Mouse (Mus musculus) C2C12 (cell line): ENCODE results near the gene Dcdc2c. TPM values are rescaled to one million over a fixed set of nuclear protein-coding genes. Genes with fewer than 3 reads are reported as not detected.

Source experiments
- H3K27me3 ChIP-seq: one replicate; pipeline ENCODE4 v1.6.1; 2011; ENCODE audit not compliant: control insufficient read depth, insufficient read depth, insufficient read length
- H3K36me3 ChIP-seq: one replicate; pipeline ENCODE4 v1.6.1; 2011; ENCODE audit not compliant: control insufficient read depth, insufficient read depth
- H3K4me3 ChIP-seq: one replicate; pipeline ENCODE4 v1.5.1; 2011; ENCODE audit warnings: mild to moderate bottlenecking, control low read depth; ENCODE audit not compliant: poor library complexity, insufficient read depth, severe bottlenecking
- H3K79me2 ChIP-seq: one replicate; pipeline ENCODE4 v1.6.1; 2011; ENCODE audit not compliant: control insufficient read depth, insufficient read depth
- H3K79me3 ChIP-seq: one replicate; pipeline ENCODE4 v1.6.1; 2011; ENCODE audit warnings: low read depth, control low read depth
- H3ac ChIP-seq: one replicate; pipeline ENCODE3; 2011; ENCODE audit warnings: low read depth; ENCODE audit not compliant: control insufficient read depth, insufficient read length
- CEBPB ChIP-seq: IDR thresholded peaks from one replicate; pipeline ENCODE4 v1.6.1; 2011; ENCODE audit warnings: low read depth, mild to moderate bottlenecking, control low read depth, moderate library complexity
- CTCF ChIP-seq: IDR thresholded peaks from one replicate; pipeline ENCODE4 v1.5.1; 2011; ENCODE audit not compliant: control insufficient read depth, insufficient read depth, insufficient read length
- FOSL1 ChIP-seq: IDR thresholded peaks from one replicate; pipeline ENCODE4 v1.8.0; 2011; ENCODE audit warnings: mild to moderate bottlenecking, low read length; ENCODE audit not compliant: poor library complexity, insufficient read depth, severe bottlenecking
- MAX ChIP-seq: IDR thresholded peaks from one replicate; pipeline ENCODE4 v1.6.1; 2011; ENCODE audit warnings: mild to moderate bottlenecking, control low read depth
- MYOD1 ChIP-seq: IDR thresholded peaks from one replicate; pipeline ENCODE4 v1.6.1; 2011; ENCODE audit warnings: low read depth; ENCODE audit not compliant: control insufficient read depth, insufficient read length
- MYOG ChIP-seq: IDR thresholded peaks from one replicate; pipeline ENCODE4 v1.6.1; 2011; ENCODE audit not compliant: control insufficient read depth, insufficient read length; ENCODE audit errors: extremely low read depth
- USF1 ChIP-seq: IDR thresholded peaks from one replicate; pipeline ENCODE4 v1.6.1; 2011; ENCODE audit warnings: low read depth, mild to moderate bottlenecking, control low read depth, moderate library complexity
- polyA plus RNA-seq: library from polyadenylated mRNA; unstranded; fragments of >200 nt; fragmentation: generic; extraction: Trizol; gene quantifications from one replicate; pipeline ENCODE4 v1.2.1, GENCODE M21; 2012; ENCODE audit warnings: missing spikeins

Dcdc2c gene
- polyA plus RNA-seq, 1 experiment, result not detected

DNA sequence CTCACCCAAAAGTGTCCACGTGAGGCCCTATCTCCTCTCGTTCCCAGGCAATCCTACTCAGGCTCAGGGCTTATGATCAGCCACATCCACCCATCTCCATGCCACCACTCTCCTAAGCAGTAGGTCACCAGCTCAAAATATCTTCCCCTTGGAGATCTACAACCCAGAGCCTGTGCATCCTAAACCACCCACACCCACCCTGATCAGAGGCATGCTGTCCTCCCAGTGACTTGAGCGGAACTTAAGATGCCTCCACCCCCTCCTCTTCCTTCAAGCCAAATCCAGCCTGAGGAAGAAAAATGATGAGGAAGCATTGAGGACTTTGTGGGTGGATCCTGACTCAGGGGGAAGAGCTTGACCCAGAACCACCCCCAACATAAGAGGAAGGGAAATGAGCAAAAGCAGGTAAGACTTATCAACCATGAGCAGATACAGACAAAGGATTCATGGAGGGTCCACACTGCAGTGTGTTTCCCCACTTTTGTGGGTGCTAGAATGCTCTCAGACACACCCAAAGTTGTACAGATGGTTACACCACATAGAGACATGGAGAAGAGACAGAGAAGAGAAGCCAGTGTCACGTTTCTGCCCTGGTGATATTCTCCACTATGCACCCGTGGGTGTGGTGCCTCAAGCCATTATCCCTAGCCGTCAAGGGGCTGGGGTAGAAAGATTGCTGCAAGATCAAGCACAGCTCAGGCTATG is 23.3 kb upstream of the Dcdc2c start:
- H3ac ChIP-seq, result no peak overlapping the region
- H3K27me3 ChIP-seq, result no peaks in the 10 kb centered on the region
- H3K36me3 ChIP-seq, result no peaks in the 10 kb centered on the region
- no peaks in the 10 kb centered on the region for H3K79me2 ChIP-seq
- H3K4me3 ChIP-seq, result no peak overlapping the region
- no peak for TF ChIP-seq CTCF
- H3K79me3 ChIP-seq, result no peaks in the 10 kb centered on the region

DNA sequence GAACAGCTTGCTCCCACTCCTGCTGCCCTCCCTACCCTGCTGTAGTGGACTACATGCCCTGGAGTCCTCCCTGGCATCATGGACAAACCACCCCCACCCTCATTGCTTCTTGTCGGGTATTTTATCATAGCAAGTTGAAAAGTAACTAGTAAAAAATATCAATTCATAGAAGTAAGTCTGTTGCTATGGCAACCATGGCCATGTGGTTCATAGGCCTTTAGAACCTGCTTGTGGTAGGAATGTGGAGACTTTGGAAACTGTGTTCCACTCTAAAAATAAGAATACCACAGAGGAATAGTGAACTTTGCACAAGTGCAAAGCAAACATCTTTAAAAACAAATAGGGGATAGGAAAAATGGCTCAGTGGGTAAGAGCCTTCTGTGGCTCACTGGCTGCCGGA is 20.0 kb upstream of the Dcdc2c start:
- Histone ChIP-seq H3K36me3 (no peaks in the 10 kb centered on the region), H3K79me2 (no peaks in the 10 kb centered on the region), H3K4me3 (no peak overlapping the region), H3K27me3 (no peaks in the 10 kb centered on the region), H3K79me3 (no peaks in the 10 kb centered on the region), H3ac (no peak overlapping the region)
- TF ChIP-seq USF1 (no peak), CEBPB (no peak), MYOD1 (no peak), FOSL1 (no peak)

DNA sequence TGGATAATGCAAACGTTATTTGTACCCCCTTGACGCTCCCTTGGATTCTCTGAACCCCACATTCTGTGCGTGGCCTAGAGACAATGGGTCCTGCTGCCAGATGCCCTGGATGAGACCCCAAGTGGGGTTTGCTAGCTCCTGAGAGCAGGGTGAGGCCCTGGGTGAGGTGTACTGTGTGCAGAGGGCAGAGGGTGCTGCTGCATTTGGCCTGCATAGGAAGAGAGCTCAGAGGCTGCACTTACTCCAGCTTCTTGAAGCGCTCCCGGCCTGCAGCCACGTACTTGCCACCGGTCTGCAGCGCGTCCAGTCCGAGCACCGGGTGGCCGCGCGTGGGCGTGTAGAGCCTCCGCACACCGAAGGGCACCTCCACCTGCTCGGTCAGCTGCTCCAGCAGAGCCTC is 424 bp downstream of the Dcdc2c start:
- no peaks in the 10 kb centered on the region for H3K27me3 ChIP-seq
- H3ac ChIP-seq, result no peak overlapping the region
- no peaks in the 10 kb centered on the region for H3K36me3 ChIP-seq
- no peak overlapping the region for H3K4me3 ChIP-seq
- H3K79me3 ChIP-seq, result no peaks in the 10 kb centered on the region
- H3K79me2 ChIP-seq, result no peaks in the 10 kb centered on the region
- no peak for TF ChIP-seq MAX
- no peak for TF ChIP-seq CTCF
- no peak for TF ChIP-seq USF1
- no peak for TF ChIP-seq FOSL1
- no peak for TF ChIP-seq MYOG
- no peak for TF ChIP-seq MYOD1
- TF ChIP-seq CEBPB, result no peak

DNA sequence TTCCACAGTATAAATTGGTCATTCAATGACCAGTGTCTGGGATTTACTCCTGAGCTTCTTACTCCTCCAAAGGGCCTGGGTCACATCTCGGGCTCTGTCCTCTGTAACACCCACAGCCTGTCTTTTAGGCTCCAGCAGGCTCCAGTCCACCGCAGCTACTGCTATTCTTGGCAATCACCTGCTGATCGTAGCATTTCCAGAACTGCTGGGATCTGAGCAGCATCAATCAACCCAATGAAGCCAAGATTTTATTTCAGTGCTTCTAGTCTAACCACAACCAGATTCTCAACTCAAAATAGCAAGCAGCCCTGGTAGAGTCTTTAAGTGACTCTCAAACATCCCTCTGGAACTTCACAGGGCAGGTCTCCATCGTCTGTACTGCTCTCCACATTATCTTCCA is 3.3 kb downstream of the Dcdc2c start:
- Histone ChIP-seq H3K4me3 (no peak overlapping the region), H3K27me3 (no peaks in the 10 kb centered on the region), H3K79me3 (no peaks in the 10 kb centered on the region), H3K79me2 (no peaks in the 10 kb centered on the region), H3K36me3 (no peaks in the 10 kb centered on the region), H3ac (no peak overlapping the region)
- TF ChIP-seq MAX (no peak), MYOG (no peak), CEBPB (no peak), FOSL1 (no peak), CTCF (no peak), USF1 (no peak), MYOD1 (no peak)

DNA sequence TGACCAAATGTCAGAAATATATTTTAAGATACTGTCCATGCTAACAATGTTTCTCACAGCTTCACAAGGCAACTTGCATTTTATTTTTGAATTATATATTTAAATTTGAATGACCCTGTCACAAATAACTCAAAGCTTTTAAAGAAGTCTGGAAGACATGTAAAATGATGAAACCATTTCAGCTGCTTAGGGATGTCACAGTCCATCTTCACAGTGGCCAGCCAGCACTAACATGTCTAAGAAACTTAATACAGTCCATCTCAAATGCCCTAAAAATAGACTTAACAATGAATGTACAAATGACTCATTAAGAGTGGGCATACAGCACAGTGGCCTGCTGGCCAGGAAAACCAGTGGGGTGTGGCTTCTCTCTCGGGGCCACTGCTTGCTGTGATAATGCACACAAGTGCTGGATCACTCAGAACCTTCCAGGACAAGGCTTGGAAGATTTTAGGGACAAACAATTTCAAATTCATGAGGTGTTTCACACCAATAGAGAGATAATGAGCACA is 37.9 kb downstream of the Dcdc2c start:
- no peak overlapping the region for H3K4me3 ChIP-seq
- H3ac ChIP-seq, result no peak overlapping the region
- no peaks in the 10 kb centered on the region for H3K79me3 ChIP-seq
- H3K27me3 ChIP-seq, result no peaks in the 10 kb centered on the region
- H3K79me2 ChIP-seq, result no peaks in the 10 kb centered on the region
- TF ChIP-seq FOSL1 (no peak), MYOG (no peak), MAX (no peak), USF1 (no peak), CTCF (no peak), MYOD1 (peak; percentile 58)
- H3K36me3 ChIP-seq, result no peaks in the 10 kb centered on the region

DNA sequence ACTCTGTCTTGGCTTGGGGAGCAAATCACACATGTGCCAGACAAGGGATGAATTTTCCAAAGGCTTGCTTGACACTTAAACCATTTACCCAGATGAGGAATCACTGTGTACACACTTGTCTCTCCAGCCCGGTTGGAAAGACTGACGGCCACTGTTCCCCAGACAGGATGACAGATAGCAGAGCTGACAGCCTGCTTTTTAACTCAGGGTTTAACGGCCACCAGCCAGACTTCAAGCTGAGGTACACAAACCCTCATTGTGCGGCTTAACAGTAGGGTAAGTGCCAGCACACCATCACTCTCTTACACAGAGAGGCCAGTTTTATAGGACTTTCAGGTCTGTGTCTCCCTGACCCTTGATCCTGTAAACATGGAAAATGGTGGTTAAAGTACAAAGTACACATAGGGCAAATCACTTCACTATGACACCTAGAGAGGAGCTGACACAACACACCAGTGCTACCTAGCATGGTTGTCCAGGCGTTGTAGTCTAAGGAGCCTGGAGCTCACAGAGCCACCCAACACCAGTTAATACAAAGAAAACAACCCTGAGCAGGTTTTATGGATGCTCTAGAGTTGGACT is 42.4 kb downstream of the Dcdc2c start:
- no peak for TF ChIP-seq MYOD1
- no peak for TF ChIP-seq MAX
- TF ChIP-seq USF1, result no peak
- TF ChIP-seq MYOG, result no peak
- TF ChIP-seq CTCF, result no peak
- no peak for TF ChIP-seq FOSL1
- TF ChIP-seq CEBPB, result no peak
- H3K36me3 ChIP-seq, result no peaks in the 10 kb centered on the region
- H3K4me3 ChIP-seq, result no peak overlapping the region
- no peaks in the 10 kb centered on the region for H3K79me2 ChIP-seq
- H3K27me3 ChIP-seq, result no peaks in the 10 kb centered on the region
- H3K79me3 ChIP-seq, result no peaks in the 10 kb centered on the region
- H3ac ChIP-seq, result no peak overlapping the region
